Mouse (Mus musculus) heart, postnatal 25 days (tissue): ENCODE measurements around the gene Cldn10. TPM values are rescaled to one million over a fixed set of nuclear protein-coding genes. Genes with fewer than 3 reads are reported as not detected.

Source experiments
- DNase-seq: peaks from one replicate; pipeline ENCODE4 v3.0.0; 2022; ENCODE audit warnings: low spot score
- intact Hi-C: fragments of 180-260 bp; cut with DNase I; formaldehyde crosslinking; loops from one replicate; pipeline ENCODE4 v1.15.1; 2025
- total RNA-seq, 2 experiments: library from RNA; stranded (reverse); gene quantifications; 2 replicates each; pipeline ENCODE4 v1.2.3; 2021

Gene Cldn10
- total RNA-seq, 2 experiments from 2014 or later: 0.22 TPM; not detected in 1

DNA sequence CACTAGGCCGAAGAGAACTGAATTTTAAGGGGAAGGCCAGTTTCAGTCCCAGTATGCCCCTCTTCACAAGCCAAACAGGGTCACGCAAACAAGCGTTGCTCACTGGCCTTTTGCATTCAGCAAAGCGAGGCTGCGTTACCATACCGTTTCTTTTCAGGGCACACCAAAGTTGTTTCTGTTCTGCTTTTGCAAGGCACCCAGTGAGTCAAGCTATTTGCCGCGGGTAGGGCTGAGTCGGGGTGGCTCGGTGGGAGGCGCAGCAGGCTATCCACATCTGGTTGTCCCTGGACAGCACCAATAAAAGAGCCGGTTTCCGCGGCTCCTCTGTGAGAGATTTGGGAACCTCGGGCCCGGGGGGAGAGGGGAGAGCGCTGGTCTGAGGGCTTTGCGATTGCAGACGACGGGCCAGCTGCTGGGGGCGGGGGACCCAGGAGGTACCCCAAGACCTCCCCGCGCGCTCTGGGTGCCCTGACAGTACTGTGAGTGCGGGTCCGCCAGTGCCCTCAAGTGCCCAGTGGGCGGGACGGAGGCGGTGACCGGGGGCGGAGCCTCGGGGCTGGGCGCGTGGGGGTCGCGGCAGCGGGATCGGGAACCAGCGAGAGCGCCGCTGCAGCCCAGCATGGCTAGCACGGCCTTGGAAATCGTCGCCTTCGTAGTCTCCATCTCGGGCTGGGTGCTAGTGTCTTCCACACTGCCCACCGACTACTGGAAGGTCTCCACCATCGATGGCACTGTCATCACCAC lies 66.8 kb downstream of the Cldn10 start:
- peak; percentile 7 for DNase-seq
- intact Hi-C loops: no loop called here

- intact Hi-C loops: no loop called here
- no peak for DNase-seq
Measured at GRCm38 (mm10) chr14:118855141-118855800, 67.6 kb downstream of the Cldn10 start.

GRCm38 (mm10) chr14:118856563-118856962 lies 68.9 kb downstream of the Cldn10 start:
- no peak for DNase-seq
- intact Hi-C loops: no loop called here

GRCm38 (mm10) chr14:118858318-118858717 lies 70.6 kb downstream of the Cldn10 start:
- no peak for DNase-seq
- intact Hi-C loops: no loop called here

- no peak for DNase-seq
- intact Hi-C loops: no loop called here
Measured at GRCm38 (mm10) chr14:118862253-118862652, 74.5 kb downstream of the Cldn10 start.

GRCm38 (mm10) chr14:118864905-118865304 lies 77.2 kb downstream of the Cldn10 start:
- intact Hi-C loops: no loop called here
- no peak for DNase-seq

- intact Hi-C loops: no loop called here
- DNase-seq: no peak
Measured at GRCm38 (mm10) chr14:118866014-118866811, 78.5 kb downstream of the Cldn10 start.

- intact Hi-C loops: no loop called here
- no peak for DNase-seq
Measured at GRCm38 (mm10) chr14:118867366-118867765, 79.7 kb downstream of the Cldn10 start.

DNA sequence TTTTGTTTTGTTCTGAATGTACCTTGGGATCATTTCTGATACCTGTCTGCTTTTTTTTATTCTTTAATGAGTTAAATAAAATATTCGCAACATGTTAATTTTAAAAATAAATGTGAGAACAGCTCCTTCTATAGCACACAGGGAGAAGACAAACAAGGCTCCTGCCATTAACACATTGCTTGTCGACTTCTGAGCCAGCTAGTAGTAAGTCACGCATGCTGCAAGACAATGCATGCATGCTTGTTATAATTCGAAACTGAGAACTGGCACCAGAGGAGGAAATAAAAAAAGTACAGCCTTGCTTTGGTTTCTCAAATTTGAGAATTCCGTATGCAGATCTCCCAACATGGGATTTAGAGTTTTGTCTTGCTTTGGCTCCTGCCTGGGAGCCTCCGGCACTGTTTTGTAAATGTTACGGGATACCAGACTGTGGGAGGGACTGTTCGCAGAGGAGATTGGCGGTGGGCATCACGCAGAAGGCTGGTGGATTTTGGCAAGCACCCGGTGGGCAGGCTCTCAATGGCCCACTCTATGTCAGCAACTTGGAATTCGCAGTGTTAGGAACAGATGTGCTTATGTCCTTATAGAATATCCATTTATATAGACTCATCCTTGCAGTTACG lies 80.5 kb downstream of the Cldn10 start:
- intact Hi-C loops: no loop called here

GRCm38 (mm10) chr14:118869712-118870111 lies 82.0 kb downstream of the Cldn10 start:
- no peak for DNase-seq
- intact Hi-C loops: no loop called here

More for the DNA sequence above, 80.5 kb downstream of the Cldn10 start:
- no peak for DNase-seq

DNA sequence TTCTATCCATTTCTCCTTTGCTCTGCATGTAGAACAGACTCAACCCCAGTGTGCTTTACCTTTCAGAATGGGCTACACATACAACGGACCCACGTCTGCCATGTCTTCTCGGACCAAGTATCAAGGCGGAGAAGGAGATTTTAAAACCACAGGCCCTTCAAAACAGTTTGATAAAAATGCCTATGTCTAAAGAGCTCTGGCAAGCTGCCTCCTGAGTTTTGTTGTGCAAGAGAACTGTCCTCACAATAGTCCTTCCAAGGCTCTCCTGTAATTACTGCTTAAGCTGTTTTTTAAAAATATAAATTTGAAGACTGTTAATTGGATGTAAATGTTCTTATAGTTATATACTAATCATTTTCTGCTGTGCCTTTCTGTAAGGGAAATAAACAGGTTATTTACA lies 86.4 kb downstream of the Cldn10 start:
- intact Hi-C loops: no loop called here
- no peak for DNase-seq

DNA sequence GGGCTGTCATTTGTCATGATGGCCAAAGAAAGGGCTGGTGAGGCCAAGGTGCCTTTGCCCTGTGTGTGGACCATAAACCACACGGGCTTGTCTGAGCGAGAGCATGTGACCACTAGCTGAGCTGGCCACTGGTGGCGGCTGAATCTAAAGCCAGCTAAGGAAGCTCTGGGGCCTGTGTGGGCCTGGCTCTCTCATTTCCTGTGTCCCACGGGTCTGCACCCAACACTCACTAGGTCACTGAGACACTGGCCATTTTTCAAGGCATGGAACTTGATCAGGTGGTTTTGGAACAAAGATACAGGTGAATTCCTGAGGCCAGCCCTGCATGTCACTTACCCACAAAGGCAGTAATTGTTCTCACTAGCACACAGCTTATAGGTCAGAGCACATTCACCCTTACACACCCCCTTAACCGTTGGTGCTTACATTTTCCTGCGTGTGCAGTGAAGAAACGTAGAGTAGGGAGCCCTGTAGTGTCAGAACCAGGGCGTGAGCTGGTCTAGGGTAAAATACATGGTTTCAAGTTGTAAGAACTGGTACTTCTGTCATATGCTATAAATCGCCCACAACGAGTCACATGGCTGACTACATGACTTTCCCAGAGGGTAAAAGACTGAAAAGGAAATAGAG lies 87.2 kb downstream of the Cldn10 start:
- intact Hi-C loops: no loop called here
- DNase-seq: no peak

- DNase-seq: no peak
- intact Hi-C loops: no loop called here
Measured at GRCm38 (mm10) chr14:118878346-118878910, 90.7 kb downstream of the Cldn10 start.

DNA sequence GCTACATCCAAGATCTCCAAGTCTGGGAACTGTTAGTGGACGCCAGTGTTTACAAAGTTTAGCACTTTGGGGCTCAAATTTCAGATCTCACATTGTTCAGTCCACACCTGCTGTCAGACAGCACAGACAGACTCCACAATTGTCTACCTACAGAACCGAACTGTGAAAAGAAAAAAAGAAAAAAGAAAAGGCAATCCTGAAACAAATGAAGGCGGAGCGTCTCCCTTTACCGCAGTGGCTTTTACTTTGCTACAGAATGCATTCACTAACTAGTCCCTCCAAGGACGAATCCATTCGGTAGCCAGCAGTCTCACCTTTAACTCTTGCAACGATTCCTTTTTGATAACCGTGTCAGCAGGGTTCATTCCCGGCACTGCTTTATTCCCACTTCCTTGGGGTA lies 93.0 kb downstream of the Cldn10 start:
- no peak for DNase-seq
- intact Hi-C loops: no loop called here

DNA sequence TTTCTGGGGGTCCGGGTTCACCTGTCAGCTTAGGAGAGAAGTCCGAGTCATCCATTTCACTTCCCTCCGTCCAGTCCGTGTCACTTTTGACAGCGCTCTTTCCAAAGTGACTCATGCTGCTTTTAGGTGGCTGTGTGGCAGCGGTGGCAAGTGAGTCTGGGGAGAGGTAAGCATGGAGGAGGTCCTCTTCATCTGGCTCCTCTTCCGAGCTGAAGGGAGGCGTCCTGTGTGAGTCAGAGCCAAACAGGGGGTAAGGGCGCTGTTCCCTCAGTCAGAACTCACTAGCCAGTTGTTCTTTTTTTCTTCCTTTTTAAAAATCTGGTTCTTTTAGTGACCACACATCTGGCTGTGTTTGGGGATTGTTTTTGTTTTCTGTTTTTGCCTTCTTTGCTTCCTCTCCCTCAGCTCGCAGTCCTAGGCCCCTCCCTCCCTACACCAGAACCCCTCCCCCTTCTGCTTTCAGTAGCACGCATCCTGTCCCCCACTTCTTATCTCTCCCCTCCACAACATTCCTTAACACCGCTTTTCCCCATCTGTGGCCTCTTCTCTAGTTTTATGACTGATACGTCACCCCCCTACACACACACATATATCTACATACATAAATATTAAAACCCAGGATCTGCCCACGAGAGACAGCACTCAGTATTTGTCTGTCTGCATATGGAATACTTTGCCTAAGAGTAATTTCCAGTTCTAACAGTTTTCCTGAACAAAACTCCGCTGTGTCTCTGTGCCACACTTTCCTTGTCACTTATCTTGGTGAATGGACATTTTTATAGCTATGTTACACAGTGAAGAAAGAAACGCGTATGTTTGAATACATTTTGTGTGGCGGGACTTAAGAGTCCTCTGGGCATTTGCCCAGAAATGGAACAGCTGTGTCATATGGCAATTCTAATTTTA lies 95.9 kb downstream of the Cldn10 start:
- DNase-seq: no peak
- intact Hi-C loops: no loop called here

GRCm38 (mm10) chr14:118884250-118884556 lies 96.5 kb downstream of the Cldn10 start:
- intact Hi-C loops: no loop called here
- no peak for DNase-seq

GRCm38 (mm10) chr14:118890101-118890500 lies 102.4 kb downstream of the Cldn10 start:
- intact Hi-C loops: no loop called here
- DNase-seq: no peak

GRCm38 (mm10) chr14:118895228-118895627 lies 107.5 kb downstream of the Cldn10 start:
- intact Hi-C loops: no loop called here
- no peak for DNase-seq

- intact Hi-C loops: no loop called here
- DNase-seq: no peak
Measured at GRCm38 (mm10) chr14:118895655-118896054, 107.9 kb downstream of the Cldn10 start.
